Comparison of ENCODE assay signal across 8 mouse cellular contexts in the genomic region with DNA sequence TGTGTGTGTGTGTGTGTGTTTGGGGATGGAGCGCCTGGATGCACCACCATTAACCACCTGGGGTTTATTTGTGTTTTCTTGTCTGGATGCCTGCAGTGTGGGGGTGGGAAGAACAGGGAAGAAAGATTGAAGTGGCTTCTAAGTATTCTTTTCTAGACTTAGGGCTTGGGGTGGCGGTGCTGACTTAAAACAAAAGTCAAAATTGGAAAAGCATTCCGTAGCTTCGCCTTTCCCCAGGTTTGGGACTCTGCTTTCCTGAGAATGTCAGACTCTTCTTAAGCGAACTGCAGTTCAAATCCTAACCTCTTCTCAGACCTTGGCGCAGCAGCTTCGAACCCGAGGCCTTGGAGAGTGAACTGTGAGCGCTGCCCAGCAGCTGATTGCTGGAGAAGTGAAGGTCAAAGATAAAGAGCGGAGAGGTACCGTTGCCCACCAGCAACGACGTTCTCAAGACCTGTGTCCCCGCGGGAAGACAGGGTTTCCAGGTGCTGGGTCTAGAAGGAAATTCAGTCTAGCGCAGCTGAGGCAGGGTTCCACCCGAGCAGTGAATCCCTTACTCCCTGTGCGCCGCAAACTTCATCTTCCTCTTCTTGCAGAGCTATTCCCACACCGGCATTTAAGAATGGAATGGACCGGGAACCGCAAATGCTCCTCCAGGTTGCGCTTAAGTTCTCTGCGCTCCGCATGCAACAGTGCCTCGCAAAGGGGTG. TPM values are rescaled to one million over a fixed set of nuclear protein-coding genes. Genes with fewer than 3 reads are reported as not detected.
A peak's percentile ranks its signal among the peaks of the same experiment; 100 is the strongest.
DNase-seq lines count a peak whose midpoint lies in the region; ATAC-seq lines count a peak whose summit lies in the region.

No protein-coding gene starts in this region.

- no peak overlapping the region for H3K9ac ChIP-seq in heart, embryonic 12.5 days
- H3K9ac ChIP-seq in forebrain, embryonic 11.5 days (ENCODE audit: low read length), result peak overlapping the region; percentile 45
- peak overlapping the region; percentile 48 for H3K9ac ChIP-seq in neural tube, embryonic 12.5 days

- H3K9me3 ChIP-seq in heart, embryonic 12.5 days (replicated peaks), result no peaks in the 10 kb centered on the region
- no peaks in the 10 kb centered on the region for H3K9me3 ChIP-seq in forebrain, embryonic 11.5 days (ENCODE audit: control insufficient read depth, low read length)
- no peaks in the 10 kb centered on the region for H3K9me3 ChIP-seq in neural tube, embryonic 12.5 days

- peak overlapping the region; percentile 77 for H3K4me3 ChIP-seq in heart, embryonic 12.5 days
- peak overlapping the region; percentile 7; the same call in 1 of the 2 replicates for H3K4me3 ChIP-seq in forebrain, embryonic 11.5 days (ENCODE audit: low read depth, low read length)
- peak overlapping the region; percentile 83 for H3K4me3 ChIP-seq in neural tube, embryonic 12.5 days

- no peak for DNase-seq in heart, adult 8-10 months (ENCODE audit: low spot score)
- DNase-seq in forebrain, embryonic 11.5 days (ENCODE audit: low spot score), result no peak
- peak; percentile 46 to 61 for DNase-seq in kidney, postnatal 4 days
- DNase-seq in lung, postnatal 14 days, result no peak
- DNase-seq in adrenal gland, adult 2 months, result no peak
- no peak for DNase-seq in cerebellum, adult 9-11 months

- no peak for ATAC-seq in heart, embryonic 12.5 days (ENCODE audit: insufficient number of reproducible peaks, low FRiP score)
- ATAC-seq in forebrain, embryonic 11.5 days (replicated peaks; ENCODE audit: low FRiP score), result no peak
- no peak for ATAC-seq in neural tube, embryonic 12.5 days (ENCODE audit: low FRiP score, low read depth)

- H3K4me2 ChIP-seq in heart, embryonic 12.5 days, result peak overlapping the region; percentile 95
- H3K4me2 ChIP-seq in forebrain, embryonic 11.5 days (ENCODE audit: low read depth, low read length, severe bottlenecking), result peak overlapping the region; percentile 42
- peak overlapping the region; percentile 81 for H3K4me2 ChIP-seq in neural tube, embryonic 12.5 days (replicated peaks)

- peaks cover 26% of the 10 kb centered on the region for H3K4me1 ChIP-seq in heart, embryonic 12.5 days (replicated peaks)
- H3K4me1 ChIP-seq in forebrain, embryonic 11.5 days (replicated peaks; ENCODE audit: control insufficient read depth, insufficient read depth, low read length), result peaks cover 12% of the 10 kb centered on the region
- H3K4me1 ChIP-seq in neural tube, embryonic 12.5 days, result peaks cover 41% of the 10 kb centered on the region

- WGBS in heart, embryonic 12.5 days, result 3% methylated on average over 26 of the region's 26 CpGs
- 2% methylated on average over 26 of the region's 26 CpGs for WGBS in forebrain, embryonic 11.5 days
- WGBS in neural tube, embryonic 12.5 days, result 2% methylated on average over 26 of the region's 26 CpGs

- peaks cover 47% of the 10 kb centered on the region for H3K27me3 ChIP-seq in heart, embryonic 12.5 days (replicated peaks)
- peaks cover 22% of the 10 kb centered on the region for H3K27me3 ChIP-seq in forebrain, embryonic 11.5 days (ENCODE audit: control insufficient read depth, insufficient read depth, low read length)
- H3K27me3 ChIP-seq in neural tube, embryonic 12.5 days (replicated peaks), result 0 out of 2 replicates have a peak, but pooled peaks cover 6% of the 10 kb centered on the region

- no peaks in the 10 kb centered on the region for H3K36me3 ChIP-seq in heart, embryonic 12.5 days
- H3K36me3 ChIP-seq in forebrain, embryonic 11.5 days (ENCODE audit: control insufficient read depth, insufficient read depth, low read length), result no peaks in the 10 kb centered on the region
- no peaks in the 10 kb centered on the region for H3K36me3 ChIP-seq in neural tube, embryonic 12.5 days

- H3K27ac ChIP-seq in heart, embryonic 12.5 days (ENCODE audit: poor library complexity, severe bottlenecking), result no peak overlapping the region
- no peak overlapping the region for H3K27ac ChIP-seq in forebrain, embryonic 11.5 days (ENCODE audit: low read depth, low read length)
- peak overlapping the region; percentile 46; the same call in 1 of the 2 replicates for H3K27ac ChIP-seq in neural tube, embryonic 12.5 days

RNA-seq across cellular contexts. Expression of gene Sall1, which starts 2.8 kb away (rescaled TPM):
- polyA plus RNA-seq in heart, embryonic 12.5 days (2016; fragmentation: Nextera tagmentation; extraction: Ambion mirVana), result 6.4 and 6.7 TPM in 2 replicates
- total RNA-seq in heart, adult 8-10 months (2022), result 1 to 10 TPM in 3 of 4 experiments, under 1 TPM in 1; 0.92 to 1.4 (median 1.2) TPM
- polyA plus RNA-seq in forebrain, embryonic 11.5 days (2014; fragmentation: Nextera tagmentation; extraction: Ambion mirVana), result 27.8 and 32.9 TPM in 2 replicates
- 26.0 and 26.6 TPM in 2 replicates for polyA plus RNA-seq in neural tube, embryonic 12.5 days (2016; fragmentation: Nextera tagmentation; extraction: Ambion mirVana)
- under 1 TPM in 1 of 2 experiments, not detected in 1; 0.17 TPM for total RNA-seq in adrenal gland, adult 2 months (2021)
- polyA plus RNA-seq in adrenal gland, adult 2 months (2012; rRNA removed), result 0.02 TPM in 1 of 2 replicates, not detected in the other

Comparison
In these comparisons a context has a peak if more than half of its experiments do, and no peak if none do; other contexts are left out.
1. H3K4me2 ChIP-seq: peak in every context shown above with its lines; median percentile 95 in heart, embryonic 12.5 days; 81 in neural tube, embryonic 12.5 days; 42 in forebrain, embryonic 11.5 days.
2. H3K4me3 ChIP-seq: peak in every context shown above with its lines; median percentile 83 in neural tube, embryonic 12.5 days; 77 in heart, embryonic 12.5 days; 7 in forebrain, embryonic 11.5 days.
3. DNase-seq: peak in kidney, postnatal 4 days (2 of 2); none in heart, adult 8-10 months (single experiment), forebrain, embryonic 11.5 days (single experiment), lung, postnatal 14 days (single experiment), adrenal gland, adult 2 months (single experiment) and cerebellum, adult 9-11 months (single experiment).